Mouse (Mus musculus): ENCODE data around the gene Nbea.

GRCm38 (mm10) chr3:56215989-56216388 is 32.5 kb upstream of the Nbea start:
- TF ChIP-seq ZC3H11A (IDR thresholded peaks at IDR 0.05; ENCODE audit: borderline replicate concordance, low read depth, low read length): no peak
- no peak for TF ChIP-seq MAFK (IDR thresholded peaks at IDR 0.05; ENCODE audit: insufficient read depth, low read depth, low read length)
- no peak for TF ChIP-seq ZNF384 (IDR thresholded peaks at IDR 0.05; ENCODE audit: low read depth, low read length)
- TF ChIP-seq CHD2 (IDR thresholded peaks at IDR 0.05; ENCODE audit: low read depth, low read length): no peak
- no peak for TF ChIP-seq HCFC1 (IDR thresholded peaks at IDR 0.05; ENCODE audit: borderline replicate concordance, insufficient read depth, low read length)

Measured in ES-E14 (cell line).